Mouse (Mus musculus) heart, embryonic 11.5 days (tissue): ENCODE data around the gene Vmn1r38. TPM values are rescaled to one million over a fixed set of nuclear protein-coding genes. Genes with fewer than 3 reads are reported as not detected.
"Not testable (repeated sequence)": the region's sequence is repeated elsewhere in the genome, so short reads cannot be mapped to it uniquely, and the experiment has no call there.

ENCODE experiments used
- ATAC-seq: fragments of 200-750 bp; cut with Nextera tagmentation; replicated peaks from 2 replicates; pipeline ENCODE4 v1.8.0; 2017; ENCODE audit warnings: moderate library complexity; ENCODE audit not compliant: insufficient number of reproducible peaks, low FRiP score, low TSS enrichment
- H3K27ac ChIP-seq: fragments of 300-500 bp; sonication (generic); 2 replicates; pipeline ENCODE4 v1.5.1; 2014; ENCODE audit warnings: mild to moderate bottlenecking, low read depth, low read length
- H3K27me3 ChIP-seq: fragments of 300-500 bp; sonication (generic); 2 replicates; pipeline ENCODE4 v1.6.1; 2014; ENCODE audit warnings: mild to moderate bottlenecking, low read length, mixed read lengths; ENCODE audit not compliant: control insufficient read depth, insufficient read depth
- H3K36me3 ChIP-seq: fragments of 300-500 bp; sonication (generic); 2 replicates; pipeline ENCODE4 v1.6.1; 2014; ENCODE audit warnings: mild to moderate bottlenecking, low read length, moderate library complexity, mixed read lengths; ENCODE audit not compliant: control insufficient read depth, insufficient read depth
- H3K4me1 ChIP-seq: fragments of 300-500 bp; sonication (generic); 2 replicates; pipeline ENCODE4 v1.6.1; 2014; ENCODE audit warnings: low read length; ENCODE audit not compliant: control insufficient read depth, insufficient read depth
- H3K4me2 ChIP-seq: fragments of 300-500 bp; sonication (generic); 2 replicates; pipeline ENCODE4 v1.6.1; 2014; ENCODE audit warnings: mild to moderate bottlenecking, moderate library complexity
- H3K4me3 ChIP-seq: fragments of 300-500 bp; sonication (generic); 2 replicates; pipeline ENCODE4 v1.5.1; 2014; ENCODE audit warnings: low read depth, low read length
- H3K9ac ChIP-seq: fragments of 300-500 bp; sonication (generic); 2 replicates; pipeline ENCODE4 v1.6.1; 2014; ENCODE audit warnings: mild to moderate bottlenecking, low read depth, low read length, moderate library complexity
- H3K9me3 ChIP-seq: fragments of 300-500 bp; sonication (generic); replicated peaks from 2 replicates; pipeline ENCODE4 v1.6.1; 2016; ENCODE audit warnings: low read length; ENCODE audit not compliant: control insufficient read depth
- WGBS: fragments of 180-500 bp; shearing (Covaris S2); extraction: QIAGEN DNeasy Blood & Tissue Kit; methylation state at CpG from one replicate; pipeline ENCODE4 v1.1.7; 2014; ENCODE audit not compliant: insufficient replicate concordance; 5-methylcytosine and 5-hydroxymethylcytosine counted together
- polyA plus RNA-seq: library from polyadenylated mRNA; unstranded; fragments of >200 nt; fragmentation: Nextera tagmentation; extraction: Ambion mirVana; gene quantifications from 2 replicates; pipeline ENCODE4 v1.2.1, GENCODE M21; 2014

Gene Vmn1r38
- not detected in 2 replicates for polyA plus RNA-seq

GRCm38 (mm10) chr6:66782527-66782926 is at the start of gene Vmn1r38:
Vmn1r38 (minus strand) TSS chr6:66782627.
- H3K36me3 ChIP-seq, H3K9me3 ChIP-seq, H3K4me1 ChIP-seq, H3K4me3 ChIP-seq, H3K27me3 ChIP-seq, H3K4me2 ChIP-seq, ATAC-seq, H3K27ac ChIP-seq, H3K9ac ChIP-seq: not testable (repeated sequence)

- no peak within 1 kb of the TSS for H3K27ac ChIP-seq
- no peak within 1 kb of the TSS for H3K4me2 ChIP-seq
- no peaks in the 10 kb centered on the region for H3K36me3 ChIP-seq
- H3K9me3 ChIP-seq, result no peaks in the 10 kb centered on the region
- no peak within 1 kb of the TSS for H3K9ac ChIP-seq
- no peaks in the 10 kb centered on the region for H3K4me1 ChIP-seq
- no peak for ATAC-seq
- WGBS, result 90% methylated on average over 2 of the region's 2 CpGs
- no peaks in the 10 kb centered on the region for H3K27me3 ChIP-seq
- no peak within 1 kb of the TSS for H3K4me3 ChIP-seq
Measured at GRCm38 (mm10) chr6:66810509-66810908, 28.1 kb upstream of the Vmn1r38 start, which contains the start of gene Vmn1r39. Vmn1r39 (minus strand) TSS chr6:66810609.

GRCm38 (mm10) chr6:66806311-66806710 is 23.9 kb upstream of the Vmn1r38 start:
- no peak for ATAC-seq
- WGBS, result 59% methylated on average over 1 of the region's 1 CpGs
- Histone ChIP-seq H3K27ac (no peak overlapping the region), H3K9me3 (no peaks in the 10 kb centered on the region), H3K36me3 (no peaks in the 10 kb centered on the region), H3K4me3 (no peak overlapping the region), H3K4me2 (no peak overlapping the region), H3K27me3 (no peaks in the 10 kb centered on the region), H3K4me1 (no peaks in the 10 kb centered on the region), H3K9ac (no peak overlapping the region)

GRCm38 (mm10) chr6:66805713-66806112 is 23.3 kb upstream of the Vmn1r38 start:
- no peak for ATAC-seq
- Histone ChIP-seq H3K27ac (no peak overlapping the region), H3K4me1 (no peaks in the 10 kb centered on the region), H3K4me3 (no peak overlapping the region), H3K9me3 (no peaks in the 10 kb centered on the region), H3K9ac (no peak overlapping the region), H3K4me2 (no peak overlapping the region), H3K36me3 (no peaks in the 10 kb centered on the region), H3K27me3 (no peaks in the 10 kb centered on the region)
- WGBS, result 75% methylated on average over 3 of the region's 3 CpGs

GRCm38 (mm10) chr6:66729082-66729481 is 53.3 kb downstream of the Vmn1r38 start, which contains the start of gene Vmn1r37:
Vmn1r37 (plus strand) TSS chr6:66729382.
- H3K4me2 ChIP-seq, H3K27me3 ChIP-seq, H3K36me3 ChIP-seq, H3K4me3 ChIP-seq, H3K4me1 ChIP-seq, H3K9ac ChIP-seq, H3K27ac ChIP-seq, ATAC-seq, H3K9me3 ChIP-seq: not testable (repeated sequence)

Other genes starting within 250 kb of the Vmn1r38 start
- 84.5 and 85.1 TPM in 2 replicates for gene Mad2l1, start 247.2 kb downstream of the Vmn1r38 start, polyA plus RNA-seq
- 0.07 TPM in 1 of 2 replicates, not detected in the other for gene Vmn1r32, start 222.5 kb downstream of the Vmn1r38 start, polyA plus RNA-seq
- not detected in 2 replicates for gene Vmn1r33, start 164.3 kb downstream of the Vmn1r38 start, polyA plus RNA-seq
- not detected in 2 replicates for gene Vmn1r34, start 138.7 kb downstream of the Vmn1r38 start, polyA plus RNA-seq
- not detected in 2 replicates for gene Vmn1r35, start 96.7 kb downstream of the Vmn1r38 start, polyA plus RNA-seq
- not detected in 2 replicates for gene Vmn1r36, start 63.5 kb downstream of the Vmn1r38 start, polyA plus RNA-seq
- gene Vmn1r37, start 53.2 kb downstream of the Vmn1r38 start, polyA plus RNA-seq, result not detected in 2 replicates
- not detected in 2 replicates for gene Vmn1r39, start 28.0 kb upstream of the Vmn1r38 start, polyA plus RNA-seq
- gene Gng12, start 113.8 kb upstream of the Vmn1r38 start, polyA plus RNA-seq, result 64.0 and 72.1 TPM in 2 replicates